Mouse (Mus musculus): ENCODE data around the gene Cdc34b.

Gene Cdc34b

GRCm38 (mm10) chr11:94752946-94753713, 11.5 kb downstream of the Cdc34b start:
- DNase-seq = no peak

GRCm38 (mm10) chr11:94759916-94760315, 18.3 kb downstream of the Cdc34b start:
- no peak for DNase-seq

- no peak for DNase-seq
These were observed 18.8 kb downstream of the Cdc34b start for GRCm38 (mm10) chr11:94760364-94760763.

- DNase-seq = no peak
These were observed 19.2 kb downstream of the Cdc34b start for GRCm38 (mm10) chr11:94760799-94761198.

- DNase-seq = no peak
These were observed 20.7 kb downstream of the Cdc34b start for GRCm38 (mm10) chr11:94762281-94762680.

- DNase-seq = no peak
These were observed 21.2 kb downstream of the Cdc34b start for GRCm38 (mm10) chr11:94762775-94763174.

- DNase-seq = no peak
These were observed 25.7 kb downstream of the Cdc34b start for GRCm38 (mm10) chr11:94767241-94767640.

GRCm38 (mm10) chr11:94772363-94773055, 30.9 kb downstream of the Cdc34b start:
- no peak for DNase-seq

GRCm38 (mm10) chr11:94773851-94774250, 32.3 kb downstream of the Cdc34b start:
- no peak for DNase-seq

- no peak for DNase-seq
These were observed 33.4 kb downstream of the Cdc34b start for GRCm38 (mm10) chr11:94774887-94775497.

- no peak for DNase-seq
These were observed 41.0 kb downstream of the Cdc34b start, which contains the start of gene Tmem92 for GRCm38 (mm10) chr11:94782603-94783002. Gene Tmem92, minus strand, starts transcription at chr11:94782703.

- DNase-seq = peak; percentile 43 to 70
These were observed 43.7 kb downstream of the Cdc34b start for GRCm38 (mm10) chr11:94785247-94785646.

- DNase-seq = no peak
These were observed 50.1 kb downstream of the Cdc34b start for GRCm38 (mm10) chr11:94791700-94792099.

Data from lung, postnatal 4 days (tissue).